8 mouse cellular contexts compared by ENCODE assay signal in genomic region chr19:11611541-11611945, GRCm38 (mm10). TPM values are rescaled to one million over a fixed set of nuclear protein-coding genes. Genes with fewer than 3 reads are reported as not detected.
DNase-seq lines count a peak whose midpoint lies in the region; ATAC-seq and TF ChIP-seq lines count a peak whose summit lies in the region.

No protein-coding gene starts in this region.

- ATAC-seq in forebrain, embryonic 12.5 days (ENCODE audit: low FRiP score), result peak; percentile 46; the same call in 1 of the 2 replicates
- ATAC-seq in kidney, embryonic 15.5 days (replicated peaks; ENCODE audit: low FRiP score), result peak; percentile 89
- peak; percentile 45; the same call in 1 of the 2 replicates for ATAC-seq in liver, embryonic 13.5 days (ENCODE audit: low read depth)

- H3K4me1 ChIP-seq in forebrain, embryonic 12.5 days, result no peaks in the 10 kb centered on the region
- 0 out of 2 replicates have a peak, but pooled peaks cover 2% of the 10 kb centered on the region for H3K4me1 ChIP-seq in kidney, embryonic 15.5 days
- H3K4me1 ChIP-seq in liver, embryonic 13.5 days (replicated peaks), result peaks cover 27% of the 10 kb centered on the region

- H3ac ChIP-seq in myocyte (ENCODE audit: control insufficient read depth, insufficient read length), result no peak overlapping the region

- H3K9me3 ChIP-seq in forebrain, embryonic 12.5 days, result no peaks in the 10 kb centered on the region
- no peaks in the 10 kb centered on the region for H3K9me3 ChIP-seq in kidney, embryonic 15.5 days (replicated peaks)
- H3K9me3 ChIP-seq in liver, embryonic 13.5 days (replicated peaks), result no peaks in the 10 kb centered on the region

- H3K27me3 ChIP-seq in forebrain, embryonic 12.5 days, result no peaks in the 10 kb centered on the region
- H3K27me3 ChIP-seq in kidney, embryonic 15.5 days, result no peaks in the 10 kb centered on the region
- H3K27me3 ChIP-seq in liver, embryonic 13.5 days, result no peaks in the 10 kb centered on the region
- no peaks in the 10 kb centered on the region for H3K27me3 ChIP-seq in myocyte (ENCODE audit: control insufficient read depth, insufficient read depth, insufficient read length)

- no peak overlapping the region for H3K27ac ChIP-seq in forebrain, embryonic 12.5 days
- no peak overlapping the region for H3K27ac ChIP-seq in kidney, embryonic 15.5 days
- H3K27ac ChIP-seq in liver, embryonic 13.5 days, result no peak overlapping the region

- WGBS in forebrain, embryonic 12.5 days, result 29% methylated on average over 6 of the region's 6 CpGs
- 16% methylated on average over 6 of the region's 6 CpGs for WGBS in kidney, embryonic 15.5 days
- 6% methylated on average over 6 of the region's 6 CpGs for WGBS in liver, embryonic 13.5 days (ENCODE audit: insufficient replicate concordance)

- no peak overlapping the region for H3K4me3 ChIP-seq in forebrain, embryonic 12.5 days (replicated peaks)
- H3K4me3 ChIP-seq in kidney, embryonic 15.5 days (replicated peaks), result no peak overlapping the region
- H3K4me3 ChIP-seq in liver, embryonic 13.5 days (replicated peaks), result no peak overlapping the region
- H3K4me3 ChIP-seq in myocyte, result no peak overlapping the region

- no peaks in the 10 kb centered on the region for H3K79me2 ChIP-seq in myocyte (ENCODE audit: control insufficient read depth, insufficient read depth)

- no peak for TF ChIP-seq POLR2A in myocyte (IDR thresholded peaks at IDR 0.05; ENCODE audit: insufficient read length, low read depth)

- no peak overlapping the region for H3K4me2 ChIP-seq in forebrain, embryonic 12.5 days
- no peak overlapping the region for H3K4me2 ChIP-seq in kidney, embryonic 15.5 days
- no peak overlapping the region for H3K4me2 ChIP-seq in liver, embryonic 13.5 days
- H3K4me2 ChIP-seq in myocyte (ENCODE audit: low read depth), result no peak overlapping the region

- no peak overlapping the region for H3K9ac ChIP-seq in forebrain, embryonic 12.5 days
- H3K9ac ChIP-seq in kidney, embryonic 15.5 days, result no peak overlapping the region
- H3K9ac ChIP-seq in liver, embryonic 13.5 days, result no peak overlapping the region

- no peaks in the 10 kb centered on the region for H3K36me3 ChIP-seq in forebrain, embryonic 12.5 days (replicated peaks)
- H3K36me3 ChIP-seq in kidney, embryonic 15.5 days, result no peaks in the 10 kb centered on the region
- H3K36me3 ChIP-seq in liver, embryonic 13.5 days, result no peaks in the 10 kb centered on the region
- H3K36me3 ChIP-seq in myocyte (ENCODE audit: control insufficient read depth, insufficient read depth), result no peaks in the 10 kb centered on the region

- DNase-seq in testis, postnatal 14 days (ENCODE audit: low spot score), result peak; percentile 12
- no peak for DNase-seq in testis, postnatal 10 days (ENCODE audit: low spot score)
- DNase-seq in ZHBTc4 (ENCODE audit: low read depth, low spot score), result peak; percentile 77
- DNase-seq in liver, embryonic 13.5 days, result peak; percentile 17
- DNase-seq in urinary bladder, postnatal 4 days (ENCODE audit: low spot score in 2 of 2), result no peak

TF ChIP-seq in myocyte, 11 proteins besides CTCF, POLR2A, EP300 and RAD21:
- TF ChIP-seq MYOG (IDR thresholded peaks at IDR 0.05; ENCODE audit: control insufficient read depth in 1 of 3, insufficient read depth in 1 of 3, insufficient read length in 2 of 3, low read depth in 2 of 3) (no peak), REST (IDR thresholded peaks at IDR 0.05; ENCODE audit: insufficient read depth, insufficient read length) (no peak), USF1 (IDR thresholded peaks at IDR 0.05; ENCODE audit: low read depth) (no peak), CEBPB (IDR thresholded peaks at IDR 0.05; ENCODE audit: insufficient read depth, poor library complexity, severe bottlenecking) (no peak), MYOD1 (IDR thresholded peaks at IDR 0.05; ENCODE audit: control insufficient read depth in 1 of 3, insufficient read length in 2 of 3, low read depth in 2 of 3) (no peak), SRF (IDR thresholded peaks at IDR 0.05; ENCODE audit: control insufficient read depth, insufficient read length, low read depth) (peak; percentile 93), MAX (IDR thresholded peaks at IDR 0.05; ENCODE audit: low read depth) (no peak), POLR2AphosphoS2 (IDR thresholded peaks at IDR 0.05; ENCODE audit: insufficient read length, low read depth) (no peak)
TF ChIP-seq in myocyte: peak in this region for 1.

RNA-seq across cellular contexts. Expression of gene Ms4a6d, which starts 6.9 kb away (rescaled TPM):
- 1.4 and 1.7 TPM in 2 replicates for polyA plus RNA-seq in forebrain, embryonic 12.5 days (2016; fragmentation: Nextera tagmentation; extraction: Ambion mirVana)
- polyA plus RNA-seq in kidney, embryonic 15.5 days (2015; fragmentation: Nextera tagmentation; extraction: Ambion mirVana), result 2.8 and 4.2 TPM in 2 replicates
- polyA plus RNA-seq in liver, embryonic 13.5 days (2015; fragmentation: Nextera tagmentation; extraction: Ambion mirVana), result 3.0 and 3.6 TPM in 2 replicates
- 0.08 TPM for polyA plus RNA-seq in myocyte (2012; fragmentation: generic; extraction: Trizol)

RNA-seq across cellular contexts. Expression of gene Ms4a2, which starts 12.0 kb away (rescaled TPM):
- not detected in 2 replicates for polyA plus RNA-seq in forebrain, embryonic 12.5 days (2016; fragmentation: Nextera tagmentation; extraction: Ambion mirVana)
- polyA plus RNA-seq in kidney, embryonic 15.5 days (2015; fragmentation: Nextera tagmentation; extraction: Ambion mirVana), result 1.3 and 2.0 TPM in 2 replicates
- 0.90 and 1.3 TPM in 2 replicates for polyA plus RNA-seq in liver, embryonic 13.5 days (2015; fragmentation: Nextera tagmentation; extraction: Ambion mirVana)
- not detected for polyA plus RNA-seq in myocyte (2012; fragmentation: generic; extraction: Trizol)

RNA-seq across cellular contexts. Expression of gene Ms4a3, which starts 29.1 kb away (rescaled TPM):
- polyA plus RNA-seq in forebrain, embryonic 12.5 days (2016; fragmentation: Nextera tagmentation; extraction: Ambion mirVana), result not detected in 2 replicates
- polyA plus RNA-seq in kidney, embryonic 15.5 days (2015; fragmentation: Nextera tagmentation; extraction: Ambion mirVana), result 0.17 and 0.55 TPM in 2 replicates
- polyA plus RNA-seq in liver, embryonic 13.5 days (2015; fragmentation: Nextera tagmentation; extraction: Ambion mirVana), result 14.7 and 15.1 TPM in 2 replicates
- polyA plus RNA-seq in myocyte (2012; fragmentation: generic; extraction: Trizol), result not detected

RNA-seq across cellular contexts. Expression of gene Oosp2, which starts 48.8 kb away (rescaled TPM):
- polyA plus RNA-seq in forebrain, embryonic 12.5 days (2016; fragmentation: Nextera tagmentation; extraction: Ambion mirVana), result not detected in 2 replicates
- polyA plus RNA-seq in kidney, embryonic 15.5 days (2015; fragmentation: Nextera tagmentation; extraction: Ambion mirVana), result not detected in 2 replicates
- 0.49 TPM in 1 of 2 replicates, not detected in the other for polyA plus RNA-seq in liver, embryonic 13.5 days (2015; fragmentation: Nextera tagmentation; extraction: Ambion mirVana)
- polyA plus RNA-seq in myocyte (2012; fragmentation: generic; extraction: Trizol), result not detected

Comparison
In these comparisons a context has a peak if more than half of its experiments do, and no peak if none do; other contexts are left out.
1. DNase-seq: peak in testis, postnatal 14 days (single experiment), ZHBTc4 (single experiment) and liver, embryonic 13.5 days (single experiment); none in testis, postnatal 10 days (single experiment) and urinary bladder, postnatal 4 days (0 of 2).
2. RNA of gene Ms4a3, which starts 29.1 kb away (polyA plus RNA-seq): 14.7 to 15.1 TPM in liver, embryonic 13.5 days; 0.17 to 0.55 TPM in kidney, embryonic 15.5 days, not detected in forebrain, embryonic 12.5 days and not detected in myocyte (single experiment); every median in the first group is over 10 times any median in the second.
3. Peak in every context shown above with its lines, with median percentiles within 50 percentile points of each other: ATAC-seq.